Mouse (Mus musculus) T-helper 17 cell (primary cell): Measurements from ENCODE around the gene Agap2.

Source experiments
- in situ Hi-C, 2 experiments: fragments of 300-600 bp; cut with MboI, MseI; formaldehyde crosslinking; loops; 1 replicate in 1 of 2; 2 replicates in 1 of 2; pipeline ENCODE4 v1.15.1; 2025; ENCODE audit warnings: high pct_unique_total_duplicates in 2 of 2

The Agap2 gene

GRCm38 (mm10) chr10:127075651-127076050, 567 bp downstream of the Agap2 start:
- in situ Hi-C loops = loop anchor here in 1 of 2 experiments (5.0 kb wide), 1 partner anchor 97 kb away; no protein-coding TSS in a partner anchor

- in situ Hi-C loops = loop anchor here in 1 of 2 experiments (5.0 kb wide), 1 partner anchor 96 kb away; no protein-coding TSS in a partner anchor
Measured at GRCm38 (mm10) chr10:127076082-127076481, 998 bp downstream of the Agap2 start.

GRCm38 (mm10) chr10:127077515-127077914, 2.4 kb downstream of the Agap2 start:
- in situ Hi-C loops = loop anchor here in 1 of 2 experiments (5.0 kb wide), 1 partner anchor 95 kb away; no protein-coding TSS in a partner anchor

GRCm38 (mm10) chr10:127078001-127078676, 3.1 kb downstream of the Agap2 start:
- in situ Hi-C loops = loop anchor here in 1 of 2 experiments (5.0 kb wide), 1 partner anchor 94 kb away; no protein-coding TSS in a partner anchor

GRCm38 (mm10) chr10:127078677-127079575, 3.8 kb downstream of the Agap2 start:
- in situ Hi-C loops = loop anchor here in 1 of 2 experiments (5.0 kb wide), 1 partner anchor 93 kb away; no protein-coding TSS in a partner anchor

GRCm38 (mm10) chr10:127079665-127080391, 4.7 kb downstream of the Agap2 start:
- in situ Hi-C loops = loop anchor here in 1 of 2 experiments (5.0 kb wide), 1 partner anchor 92 kb away; no protein-coding TSS in a partner anchor

GRCm38 (mm10) chr10:127080901-127081780, 6.1 kb downstream of the Agap2 start:
- in situ Hi-C loops = no loop called here

GRCm38 (mm10) chr10:127081996-127082620, 7.0 kb downstream of the Agap2 start:
- in situ Hi-C loops = no loop called here

- in situ Hi-C loops = no loop called here
Measured at GRCm38 (mm10) chr10:127083292-127083914, 8.3 kb downstream of the Agap2 start.

GRCm38 (mm10) chr10:127083915-127084306, 8.8 kb downstream of the Agap2 start:
- in situ Hi-C loops = no loop called here

GRCm38 (mm10) chr10:127085052-127085451, 10.0 kb downstream of the Agap2 start:
- in situ Hi-C loops = no loop called here

GRCm38 (mm10) chr10:127085633-127086032, 10.5 kb downstream of the Agap2 start:
- in situ Hi-C loops = no loop called here

- in situ Hi-C loops = no loop called here
Measured at GRCm38 (mm10) chr10:127090560-127091411, 15.7 kb downstream of the Agap2 start.

- in situ Hi-C loops = no loop called here
Measured at GRCm38 (mm10) chr10:127091507-127092396, 16.7 kb downstream of the Agap2 start.

GRCm38 (mm10) chr10:127092742-127093141, 17.7 kb downstream of the Agap2 start:
- in situ Hi-C loops = no loop called here

- in situ Hi-C loops = no loop called here
Measured at GRCm38 (mm10) chr10:127094382-127094802, 19.3 kb downstream of the Agap2 start.

GRCm38 (mm10) chr10:127098514-127098913, 23.4 kb downstream of the Agap2 start:
- in situ Hi-C loops = no loop called here
